Mouse (Mus musculus): ENCODE data around the gene Cmss1. TPM values are rescaled to one million over a fixed set of nuclear protein-coding genes. Genes with fewer than 3 reads are reported as not detected.

The Cmss1 gene
- polyA plus RNA-seq (2021; fragmentation: Nextera tagmentation): 41.5 and 42.8 TPM in 2 replicates
- long read RNA-seq, experiment 1, transcript Cmss1-203 (2 exons, 529 nt): major isoform, 7 of 43 reads
- long read RNA-seq, experiment 1, partial matches to known transcripts: 3 of 43 reads
- long read RNA-seq, experiment 1, other reads (novel, unspliced or antisense): 33 of 43 reads
- long read RNA-seq, experiment 2, transcript Cmss1-202 (2 exons, 610 nt): major isoform, 6 of 14 reads
- long read RNA-seq, experiment 2, partial matches to known transcripts: 1 of 14 reads
- long read RNA-seq, experiment 2, other reads (novel, unspliced or antisense): 6 of 14 reads

GRCm38 (mm10) chr16:57606444-57607227, at the start of gene Cmss1:
Gene Cmss1, minus strand, starts transcription at chr16:57606864.

GRCm38 (mm10) chr16:57352751-57353150, 253.9 kb downstream of the Cmss1 start, which contains the start of gene Filip1l:
Gene Filip1l, plus strand, starts transcription at chr16:57353093.

GRCm38 (mm10) chr16:57292765-57293164, 313.9 kb downstream of the Cmss1 start, which contains the start of gene Tmem30c:
Gene Tmem30c, minus strand, starts transcription at chr16:57292865.

Other genes with a start within 250 kb of the Cmss1 start
- gene Col8a1, start 147.9 kb upstream of the Cmss1 start, polyA plus RNA-seq (2021; fragmentation: Nextera tagmentation): 0.19 and 3.3 TPM in 2 replicates